Mouse (Mus musculus): ENCODE results near the gene Kcnk13. TPM values are rescaled to one million over a fixed set of nuclear protein-coding genes. Genes with fewer than 3 reads are reported as not detected.

Kcnk13 gene
- polyA plus RNA-seq, 1 experiment from 2014 or later = 0.66 TPM

- Histone ChIP-seq H3K9ac (ENCODE audit: low read length) (no peak overlapping the region), H3K4me1 (ENCODE audit: control insufficient read depth, insufficient read depth, low read length) (no peaks in the 10 kb centered on the region), H3K27me3 (ENCODE audit: control insufficient read depth, insufficient read depth, low read length) (no peaks in the 10 kb centered on the region), H3K36me3 (ENCODE audit: control insufficient read depth, insufficient read depth, low read length) (no peaks in the 10 kb centered on the region), H3K27ac (ENCODE audit: low read depth, low read length) (no peak overlapping the region), H3K9me3 (ENCODE audit: control insufficient read depth, low read length) (no peaks in the 10 kb centered on the region), H3K4me3 (ENCODE audit: low read depth, low read length) (no peak overlapping the region), H3K4me2 (ENCODE audit: low read depth) (no peak overlapping the region)
- peak; percentile 4 for DNase-seq (ENCODE audit: low spot score)
- WGBS = 79% methylated on average over 3 of the region's 3 CpGs
- ATAC-seq (ENCODE audit: insufficient read depth, low FRiP score, low TSS enrichment) = no peak
Observed at GRCm38 (mm10) chr12:100101651-100102050, 137.4 kb downstream of the Kcnk13 start.

GRCm38 (mm10) chr12:100104530-100104929, 140.2 kb downstream of the Kcnk13 start:
- no peaks in the 10 kb centered on the region for H3K4me1 ChIP-seq (ENCODE audit: control insufficient read depth, insufficient read depth, low read length)
- WGBS = 89% methylated on average over 5 of the region's 5 CpGs

GRCm38 (mm10) chr12:100106275-100106895, 142.1 kb downstream of the Kcnk13 start:
- H3K4me3 ChIP-seq (ENCODE audit: low read depth, low read length) = no peak overlapping the region
- no peak for ATAC-seq (ENCODE audit: insufficient read depth, low FRiP score, low TSS enrichment)
- WGBS = 15% methylated on average over 20 of the region's 20 CpGs

More at GRCm38 (mm10) chr12:100104530-100104929, 140.2 kb downstream of the Kcnk13 start:
- ATAC-seq (ENCODE audit: insufficient read depth, low FRiP score, low TSS enrichment) (no peak), DNase-seq (ENCODE audit: low spot score) (peak; percentile 3)
- Histone ChIP-seq H3K4me2 (ENCODE audit: low read depth) (no peak overlapping the region), H3K9me3 (ENCODE audit: control insufficient read depth, low read length) (no peaks in the 10 kb centered on the region), H3K9ac (ENCODE audit: low read length) (no peak overlapping the region), H3K27me3 (ENCODE audit: control insufficient read depth, insufficient read depth, low read length) (no peaks in the 10 kb centered on the region), H3K36me3 (ENCODE audit: control insufficient read depth, insufficient read depth, low read length) (no peaks in the 10 kb centered on the region), H3K27ac (ENCODE audit: low read depth, low read length) (no peak overlapping the region), H3K4me3 (ENCODE audit: low read depth, low read length) (no peak overlapping the region)

GRCm38 (mm10) chr12:100107436-100107835, 143.1 kb downstream of the Kcnk13 start:
- 57% methylated on average over 4 of the region's 4 CpGs for WGBS
- Histone ChIP-seq H3K4me2 (ENCODE audit: low read depth) (no peak overlapping the region), H3K4me3 (ENCODE audit: low read depth, low read length) (no peak overlapping the region), H3K36me3 (ENCODE audit: control insufficient read depth, insufficient read depth, low read length) (no peaks in the 10 kb centered on the region), H3K27me3 (ENCODE audit: control insufficient read depth, insufficient read depth, low read length) (no peaks in the 10 kb centered on the region), H3K9me3 (ENCODE audit: control insufficient read depth, low read length) (no peaks in the 10 kb centered on the region), H3K27ac (ENCODE audit: low read depth, low read length) (no peak overlapping the region), H3K9ac (ENCODE audit: low read length) (no peak overlapping the region), H3K4me1 (ENCODE audit: control insufficient read depth, insufficient read depth, low read length) (peaks cover 6% of the 10 kb centered on the region)
- no peak for ATAC-seq (ENCODE audit: insufficient read depth, low FRiP score, low TSS enrichment)
- peak; percentile 10 for DNase-seq (ENCODE audit: low spot score)

More at GRCm38 (mm10) chr12:100106275-100106895, 142.1 kb downstream of the Kcnk13 start:
- Histone ChIP-seq H3K4me1 (ENCODE audit: control insufficient read depth, insufficient read depth, low read length) (peaks cover 4% of the 10 kb centered on the region), H3K27ac (ENCODE audit: low read depth, low read length) (no peak overlapping the region), H3K27me3 (ENCODE audit: control insufficient read depth, insufficient read depth, low read length) (no peaks in the 10 kb centered on the region), H3K4me2 (ENCODE audit: low read depth) (no peak overlapping the region), H3K36me3 (ENCODE audit: control insufficient read depth, insufficient read depth, low read length) (no peaks in the 10 kb centered on the region), H3K9ac (ENCODE audit: low read length) (no peak overlapping the region), H3K9me3 (ENCODE audit: control insufficient read depth, low read length) (no peaks in the 10 kb centered on the region)
- DNase-seq (ENCODE audit: low spot score) = peak; percentile 74

- DNase-seq (ENCODE audit: low spot score) = peak; percentile 85
- Histone ChIP-seq H3K27ac (ENCODE audit: low read depth, low read length) (peak within 1 kb of the TSS; percentile 72), H3K4me3 (ENCODE audit: low read depth, low read length) (peak within 1 kb of the TSS; percentile 79), H3K4me1 (ENCODE audit: control insufficient read depth, insufficient read depth, low read length) (peaks cover 6% of the 10 kb centered on the region), H3K4me2 (ENCODE audit: low read depth) (peak within 1 kb of the TSS; percentile 54), H3K36me3 (ENCODE audit: control insufficient read depth, insufficient read depth, low read length) (peaks cover 4% of the 10 kb centered on the region; the same call in 1 of the 2 replicates), H3K27me3 (ENCODE audit: control insufficient read depth, insufficient read depth, low read length) (no peaks in the 10 kb centered on the region), H3K9ac (ENCODE audit: low read length) (peak within 1 kb of the TSS; percentile 85), H3K9me3 (ENCODE audit: control insufficient read depth, low read length) (no peaks in the 10 kb centered on the region)
- ATAC-seq (ENCODE audit: insufficient read depth, low FRiP score, low TSS enrichment) = peak; percentile 79
- WGBS = under 1% methylated on average over 58 of the region's 58 CpGs
Observed at GRCm38 (mm10) chr12:100109986-100110696, 145.8 kb downstream of the Kcnk13 start, which contains the start of gene Psmc1. Psmc1 (plus strand) TSS chr12:100110154.

Small RNAs within 50 kb of the gene (microRNA-seq; reads per million reads assigned to microRNA genes)
- gene Gm23291 = not detected

Other genes starting within 250 kb of the Kcnk13 start
- gene Efcab11, start 80.1 kb upstream of the Kcnk13 start, polyA plus RNA-seq (2014; fragmentation: Nextera tagmentation; extraction: Ambion mirVana) = 17.1 and 18.6 TPM in 2 replicates
- gene Tdp1, start 80.0 kb upstream of the Kcnk13 start, polyA plus RNA-seq (2014; fragmentation: Nextera tagmentation; extraction: Ambion mirVana) = 76.2 and 77.3 TPM in 2 replicates
- gene Psmc1, start 145.7 kb downstream of the Kcnk13 start, polyA plus RNA-seq (2014; fragmentation: Nextera tagmentation; extraction: Ambion mirVana) = 427 and 432 TPM in 2 replicates
- gene Nrde2, start 195.2 kb downstream of the Kcnk13 start, polyA plus RNA-seq (2014; fragmentation: Nextera tagmentation; extraction: Ambion mirVana) = 11.9 and 13.6 TPM in 2 replicates
- gene Calm1, start 234.9 kb downstream of the Kcnk13 start, polyA plus RNA-seq (2014; fragmentation: Nextera tagmentation; extraction: Ambion mirVana) = 1,303 and 1,315 TPM in 2 replicates